In genomic region chr19:10413701-10414242, GRCm38 (mm10) we compare ENCODE assay signal across 10 mouse cellular contexts. TPM values are rescaled to one million over a fixed set of nuclear protein-coding genes. Genes with fewer than 3 reads are reported as not detected.
DNase-seq lines count a peak whose midpoint lies in the region; ATAC-seq and TF ChIP-seq lines count a peak whose summit lies in the region.
"Had no signal": no experiment of that assay in that cellular context is flagged by ENCODE, and none has a peak within 500 bp of the region (broad histone marks: within the 10 kb centered on the region; RNA-seq: fewer than 3 reads in every experiment).

No protein-coding gene starts in this region.

- peak overlapping the region; percentile 55 for H3K4me2 ChIP-seq in embryonic facial prominence, embryonic 12.5 days (replicated peaks)
- H3K4me2 ChIP-seq in neural tube, embryonic 11.5 days (ENCODE audit: low read depth) = peak overlapping the region; percentile 22

- no peak for TF ChIP-seq CTCF in kidney, adult 2 months (conservative IDR thresholded peaks at IDR 0.05; ENCODE audit: insufficient read depth, insufficient read length, low read depth, low read length)

- peak; percentile 69 for ATAC-seq in embryonic facial prominence, embryonic 12.5 days (ENCODE audit: insufficient number of reproducible peaks, insufficient read depth, low FRiP score, low TSS enrichment)
- peak; percentile 91 for ATAC-seq in neural tube, embryonic 11.5 days (ENCODE audit: insufficient read depth, low FRiP score, low TSS enrichment)

- intact Hi-C loops in heart, postnatal 25 days (cut with DNase I) = no loop called here
- intact Hi-C loops in left cerebral cortex, postnatal 10 days (cut with DNase I) = no loop called here

- H3K9me3 ChIP-seq in embryonic facial prominence, embryonic 12.5 days = no peaks in the 10 kb centered on the region
- H3K9me3 ChIP-seq in neural tube, embryonic 11.5 days (ENCODE audit: control insufficient read depth, low read length) = no peaks in the 10 kb centered on the region

- WGBS in embryonic facial prominence, embryonic 12.5 days = under 1% methylated on average over 19 of the region's 19 CpGs
- whole genome bisulfite sequencing in kidney, adult 2 months = 5% methylated on average over 18 of the region's 19 CpGs
- WGBS in neural tube, embryonic 11.5 days = under 1% methylated on average over 18 of the region's 19 CpGs

- H3K4me3 ChIP-seq in embryonic facial prominence, embryonic 12.5 days = peak overlapping the region; percentile 34
- H3K4me3 ChIP-seq in kidney, adult 2 months (ENCODE audit: insufficient read depth, low read depth, low read length) = no peak overlapping the region
- H3K4me3 ChIP-seq in neural tube, embryonic 11.5 days (ENCODE audit: low read depth, low read length) = peak overlapping the region; percentile 21

- no peak for TF ChIP-seq POLR2A in kidney, adult 2 months (IDR thresholded peaks at IDR 0.05; ENCODE audit: low read depth, low read length)

- peaks cover 14% of the 10 kb centered on the region for H3K4me1 ChIP-seq in embryonic facial prominence, embryonic 12.5 days
- no peaks in the 10 kb centered on the region for H3K4me1 ChIP-seq in kidney, adult 2 months (ENCODE audit: control insufficient read depth, insufficient read depth, low read length)
- H3K4me1 ChIP-seq in neural tube, embryonic 11.5 days (ENCODE audit: control insufficient read depth, insufficient read depth, low read length) = peaks cover 20% of the 10 kb centered on the region

- peak; percentile 12 for DNase-seq in heart, postnatal 4 days
- no peak for DNase-seq in heart, postnatal 25 days (ENCODE audit: low spot score)
- DNase-seq in kidney, adult 2 months = peak; percentile 38
- peak; percentile 94 for DNase-seq in neural tube, embryonic 11.5 days (ENCODE audit: low spot score)
- no peak for DNase-seq in left cerebral cortex, postnatal 10 days (ENCODE audit: extremely low spot score in 1 of 2, low spot score in 2 of 2)
- DNase-seq in layer of hippocampus, postnatal 10 days (ENCODE audit: low spot score in 2 of 2) = no peak
- no peak for DNase-seq in right cerebral cortex, adult 2 months (ENCODE audit: low spot score in 2 of 2)

- no peaks in the 10 kb centered on the region for H3K27me3 ChIP-seq in embryonic facial prominence, embryonic 12.5 days
- no peaks in the 10 kb centered on the region for H3K27me3 ChIP-seq in kidney, adult 2 months (replicated peaks; ENCODE audit: control insufficient read depth, insufficient read depth, low read length)
- no peaks in the 10 kb centered on the region for H3K27me3 ChIP-seq in neural tube, embryonic 11.5 days (ENCODE audit: control insufficient read depth, insufficient read depth, low read length)

- H3K36me3 ChIP-seq in embryonic facial prominence, embryonic 12.5 days = no peaks in the 10 kb centered on the region
- H3K36me3 ChIP-seq in kidney, adult 2 months (ENCODE audit: control insufficient read depth, insufficient read depth, low read length) = no peaks in the 10 kb centered on the region
- H3K36me3 ChIP-seq in neural tube, embryonic 11.5 days (ENCODE audit: control insufficient read depth, insufficient read depth, low read length) = no peaks in the 10 kb centered on the region

- H3K27ac ChIP-seq in embryonic facial prominence, embryonic 12.5 days = no peak overlapping the region
- no peak overlapping the region for H3K27ac ChIP-seq in kidney, adult 2 months (ENCODE audit: insufficient read depth, low read depth, low read length)
- no peak overlapping the region for H3K27ac ChIP-seq in neural tube, embryonic 11.5 days (ENCODE audit: low read depth, low read length)

- peak overlapping the region; percentile 21 for H3K9ac ChIP-seq in embryonic facial prominence, embryonic 12.5 days
- H3K9ac ChIP-seq in neural tube, embryonic 11.5 days (ENCODE audit: low read length) = no peak overlapping the region; the same call in 1 of the 2 replicates

RNA-seq across cellular contexts. Expression of gene Syt7, which starts 24.9 kb away (rescaled TPM):
- total RNA-seq in heart, postnatal 4 days (2021) = 10 to 100 TPM; 40.8 to 44.7 TPM
- total RNA-seq in heart, postnatal 25 days (2021) = 10 to 100 TPM; 45.8 to 47.0 TPM
- polyA plus RNA-seq in embryonic facial prominence, embryonic 12.5 days (2016; fragmentation: Nextera tagmentation; extraction: Ambion mirVana) = 0.71 and 2.1 TPM in 2 replicates
- polyA plus RNA-seq in kidney, adult 2 months (2012; rRNA removed) = 4.0 and 4.6 TPM in 2 replicates
- polyA plus RNA-seq in neural tube, embryonic 11.5 days (2014; fragmentation: Nextera tagmentation; extraction: Ambion mirVana) = 3.7 and 4.7 TPM in 2 replicates
- 100 to 1,000 TPM; 240 to 248 TPM for total RNA-seq in left cerebral cortex, postnatal 10 days (2021)
- total RNA-seq in layer of hippocampus, postnatal 10 days (2021) = 100 to 1,000 TPM; 210 to 226 TPM
- total RNA-seq: CH12.LX; neutrophil, adult 5-6 weeks had no signal

RNA-seq across cellular contexts. Expression of gene Lrrc10b, which starts 43.5 kb away (rescaled TPM):
- 1 to 10 TPM; 3.3 to 4.7 TPM for total RNA-seq in heart, postnatal 4 days (2021)
- 1 to 10 TPM in 1 of 2 experiments, under 1 TPM in 1; 0.75 to 1.0 TPM for total RNA-seq in heart, postnatal 25 days (2021)
- polyA plus RNA-seq in embryonic facial prominence, embryonic 12.5 days (2016; fragmentation: Nextera tagmentation; extraction: Ambion mirVana) = 0.52 and 0.59 TPM in 2 replicates
- 0.39 and 0.94 TPM in 2 replicates for polyA plus RNA-seq in kidney, adult 2 months (2012; rRNA removed)
- polyA plus RNA-seq in neural tube, embryonic 11.5 days (2014; fragmentation: Nextera tagmentation; extraction: Ambion mirVana) = 0.55 and 0.56 TPM in 2 replicates
- 10 to 100 TPM in 1 of 2 experiments, 1 to 10 TPM in 1; 8.7 to 13.3 TPM for total RNA-seq in left cerebral cortex, postnatal 10 days (2021)
- total RNA-seq in layer of hippocampus, postnatal 10 days (2021) = 10 to 100 TPM; 27.4 to 28.0 TPM
- total RNA-seq: CH12.LX had no signal

Comparison
In these comparisons a context has a peak if more than half of its experiments do, and no peak if none do; other contexts are left out.
1. DNase-seq: peak in heart, postnatal 4 days (single experiment), kidney, adult 2 months (single experiment) and neural tube, embryonic 11.5 days (single experiment); none in heart, postnatal 25 days (single experiment), left cerebral cortex, postnatal 10 days (0 of 2), layer of hippocampus, postnatal 10 days (0 of 2) and right cerebral cortex, adult 2 months (0 of 2).
2. RNA of gene Syt7, which starts 24.9 kb away (total RNA-seq): 240 to 248 TPM in left cerebral cortex, postnatal 10 days and 210 to 226 TPM in layer of hippocampus, postnatal 10 days; 45.8 to 47.0 TPM in heart, postnatal 25 days and 40.8 to 44.7 TPM in heart, postnatal 4 days; every median in the first group is over 4 times any median in the second.